Mouse (Mus musculus) thymus, adult 2 months (tissue): Measurements from ENCODE around the gene Tpbgl. TPM values are rescaled to one million over a fixed set of nuclear protein-coding genes. Genes with fewer than 3 reads are reported as not detected.

Experiments used
- DNase-seq: peaks from one replicate; pipeline ENCODE4 v3.0.0; 2021
- H3K27ac ChIP-seq: fragments of 200-500 bp; 2 replicates; pipeline ENCODE4 v1.5.1; 2012; ENCODE audit warnings: low read length, control low read depth; ENCODE audit not compliant: control insufficient read depth, insufficient read depth
- H3K27me3 ChIP-seq: fragments of 200-500 bp; 2 replicates; pipeline ENCODE4 v1.6.1; 2012; ENCODE audit warnings: mild to moderate bottlenecking, low read length, moderate library complexity, mixed read lengths; ENCODE audit not compliant: control insufficient read depth, insufficient read depth
- H3K36me3 ChIP-seq: fragments of 200-500 bp; 2 replicates; pipeline ENCODE4 v1.6.1; 2012; ENCODE audit warnings: mild to moderate bottlenecking, low read length, moderate library complexity; ENCODE audit not compliant: control insufficient read depth, insufficient read depth
- H3K4me1 ChIP-seq: fragments of 200-500 bp; replicated peaks from 2 replicates; pipeline ENCODE4 v1.6.1; 2012; ENCODE audit warnings: low read length; ENCODE audit not compliant: control insufficient read depth, insufficient read depth
- H3K4me3 ChIP-seq: fragments of 200-500 bp; 2 replicates; pipeline ENCODE4 v1.5.1; 2012; ENCODE audit warnings: mild to moderate bottlenecking, low read length, control low read depth, moderate library complexity; ENCODE audit not compliant: control insufficient read depth, insufficient read depth
- CTCF ChIP-seq: fragments of 200-500 bp; IDR thresholded peaks from 2 replicates; pipeline ENCODE4 v1.5.1; 2012; ENCODE audit warnings: mild to moderate bottlenecking, control low read depth, low read length, moderate library complexity, borderline replicate concordance; ENCODE audit not compliant: control insufficient read depth, poor library complexity, insufficient read depth; ENCODE audit errors: extremely low read depth
- POLR2A ChIP-seq: fragments of 200-500 bp; IDR thresholded peaks from 2 replicates; pipeline ENCODE4 v1.6.1; 2012; ENCODE audit warnings: mild to moderate bottlenecking, low read length, control low read depth, moderate library complexity; ENCODE audit not compliant: control insufficient read depth, poor library complexity, insufficient read depth; ENCODE audit errors: extremely low read depth
- WGBS: fragments of 180-500 bp; shearing (Covaris S2); methylation state at CpG from one replicate; pipeline ENCODE4 v1.1.7; 2018; 5-methylcytosine and 5-hydroxymethylcytosine counted together
- polyA plus RNA-seq: library from polyadenylated mRNA; depleted of rRNA; stranded (reverse); fragments of >200 nt; gene quantifications from 2 replicates; pipeline ENCODE4 v1.2.3, GENCODE M21; 2012

The Tpbgl gene
- polyA plus RNA-seq, 1 experiment, result 3.8 TPM

GRCm38 (mm10) chr7:99644701-99645100 is 17.8 kb upstream of the Tpbgl start:
- no peak overlapping the region for H3K27ac ChIP-seq
- H3K4me1 ChIP-seq, result no peaks in the 10 kb centered on the region
- no peak overlapping the region for H3K4me3 ChIP-seq
- no peak for TF ChIP-seq CTCF
- no peak for TF ChIP-seq POLR2A
- DNase-seq, result no peak
- H3K27me3 ChIP-seq, result no peaks in the 10 kb centered on the region
- H3K36me3 ChIP-seq, result no peaks in the 10 kb centered on the region
- WGBS, result 87% methylated on average over 7 of the region's 7 CpGs

DNA sequence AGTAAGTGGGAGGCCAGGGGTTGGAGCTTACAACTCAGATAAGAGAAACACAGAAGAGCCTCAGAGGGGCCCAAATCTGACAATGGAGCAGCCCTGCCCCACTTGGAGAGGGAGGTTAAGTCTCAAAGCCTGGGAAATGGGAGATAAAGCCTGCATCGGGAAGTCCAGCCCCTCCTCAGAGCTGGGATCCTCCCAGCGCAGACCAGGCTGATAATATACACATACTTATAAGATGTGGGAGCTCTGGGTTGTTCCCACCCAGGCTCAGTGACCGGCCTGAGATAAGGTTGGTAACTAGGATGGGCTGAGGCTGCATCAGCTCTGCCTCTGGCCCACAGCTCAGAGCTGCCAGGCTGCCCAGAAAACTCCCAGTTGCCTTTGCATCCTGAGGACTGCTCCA is 15.2 kb upstream of the Tpbgl start:
- Histone ChIP-seq H3K27ac (no peak overlapping the region), H3K36me3 (no peaks in the 10 kb centered on the region), H3K4me1 (no peaks in the 10 kb centered on the region), H3K27me3 (no peaks in the 10 kb centered on the region), H3K4me3 (no peak overlapping the region)
- WGBS, result 81% methylated on average over 3 of the region's 3 CpGs
- no peak for DNase-seq
- no peak for TF ChIP-seq CTCF
- TF ChIP-seq POLR2A, result no peak

DNA sequence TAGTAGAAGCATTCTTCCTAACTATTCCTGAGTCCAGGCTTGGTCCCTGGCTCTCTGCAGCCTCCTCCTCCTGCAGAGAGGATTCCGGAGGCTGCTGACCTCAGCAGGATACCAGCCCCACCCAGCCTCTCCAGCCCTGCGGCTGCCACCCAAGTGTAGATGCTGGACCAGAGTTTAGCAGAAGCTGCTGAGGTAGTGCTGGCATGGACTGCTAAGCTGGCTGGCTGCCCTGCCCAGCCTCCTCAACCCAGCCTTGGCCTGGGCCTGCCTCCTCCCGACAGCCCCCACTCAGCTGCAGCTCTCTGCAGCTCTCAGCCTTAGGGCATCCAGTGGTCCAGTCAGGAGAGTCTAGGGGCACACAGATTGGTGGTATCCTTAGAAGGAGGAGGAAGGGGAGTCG is 14.3 kb upstream of the Tpbgl start:
- DNase-seq, result no peak
- 66% methylated on average over 4 of the region's 4 CpGs for WGBS
- Histone ChIP-seq H3K4me3 (no peak overlapping the region), H3K27ac (no peak overlapping the region), H3K27me3 (no peaks in the 10 kb centered on the region), H3K36me3 (no peaks in the 10 kb centered on the region), H3K4me1 (no peaks in the 10 kb centered on the region)
- TF ChIP-seq CTCF, result no peak
- no peak for TF ChIP-seq POLR2A

DNA sequence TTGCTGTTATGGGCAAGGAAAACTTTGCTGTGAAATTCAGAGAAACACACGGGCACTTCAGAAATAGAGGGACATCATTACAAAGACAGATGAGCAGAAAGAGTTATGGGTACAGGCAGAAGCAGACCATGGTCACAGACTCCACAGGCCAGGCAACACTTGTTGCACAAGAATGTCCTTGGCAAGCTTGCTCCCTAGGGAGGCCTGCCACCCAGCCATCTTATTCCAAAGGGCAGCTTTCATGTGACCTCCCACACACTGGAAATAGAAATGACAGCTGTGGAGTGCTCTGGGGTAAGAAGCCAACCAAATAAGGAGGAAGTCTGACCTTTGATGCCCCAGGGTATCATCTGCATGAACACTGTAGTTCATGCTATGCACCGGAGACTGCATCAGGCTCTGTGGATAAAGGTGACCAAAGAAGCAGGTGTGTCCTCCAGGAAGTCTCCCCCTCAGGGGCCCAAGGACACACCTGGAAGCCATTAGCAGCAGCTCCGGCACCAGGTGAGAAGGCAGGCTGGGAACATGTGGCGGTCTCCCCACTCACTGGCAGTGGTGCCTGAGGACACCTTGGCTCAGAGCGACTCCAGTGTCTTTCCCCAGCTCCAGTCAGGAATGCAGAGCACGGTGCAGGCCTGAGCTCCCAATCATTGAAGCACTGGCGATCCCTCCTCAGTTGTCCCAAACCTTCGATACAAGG is 7.2 kb upstream of the Tpbgl start:
- no peak overlapping the region for H3K27ac ChIP-seq
- H3K36me3 ChIP-seq, result no peaks in the 10 kb centered on the region
- no peaks in the 10 kb centered on the region for H3K27me3 ChIP-seq
- H3K4me3 ChIP-seq, result no peak overlapping the region
- TF ChIP-seq POLR2A (no peak), CTCF (no peak)
- WGBS, result 83% methylated on average over 8 of the region's 8 CpGs
- no peaks in the 10 kb centered on the region for H3K4me1 ChIP-seq
- DNase-seq, result no peak

- peaks cover 1% of the 10 kb centered on the region; the same call in 1 of the 2 replicates for H3K27me3 ChIP-seq
- 17% methylated on average over 6 of the region's 6 CpGs for WGBS
- DNase-seq, result no peak
- no peak for TF ChIP-seq POLR2A
- TF ChIP-seq CTCF, result no peak
- H3K4me3 ChIP-seq, result no peak overlapping the region
- no peak overlapping the region for H3K27ac ChIP-seq
- H3K36me3 ChIP-seq, result no peaks in the 10 kb centered on the region
- H3K4me1 ChIP-seq, result no peaks in the 10 kb centered on the region
These were observed 5.4 kb upstream of the Tpbgl start for GRCm38 (mm10) chr7:99632286-99632685.

- no peak for TF ChIP-seq CTCF
- TF ChIP-seq POLR2A, result no peak
- H3K36me3 ChIP-seq, result no peaks in the 10 kb centered on the region
- H3K27ac ChIP-seq, result no peak overlapping the region
- H3K4me1 ChIP-seq, result peaks cover 16% of the 10 kb centered on the region
- no peak for DNase-seq
- peaks cover 14% of the 10 kb centered on the region; the same call in 1 of the 2 replicates for H3K27me3 ChIP-seq
- WGBS, result 21% methylated on average over 7 of the region's 7 CpGs
- no peak overlapping the region for H3K4me3 ChIP-seq
These were observed 463 bp upstream of the Tpbgl start for GRCm38 (mm10) chr7:99627366-99627765.

- Histone ChIP-seq H3K27me3 (peaks cover 14% of the 10 kb centered on the region; the same call in 1 of the 2 replicates), H3K4me1 (peaks cover 20% of the 10 kb centered on the region), H3K36me3 (no peaks in the 10 kb centered on the region), H3K4me3 (peak overlapping the region; percentile 35), H3K27ac (no peak overlapping the region)
- TF ChIP-seq POLR2A (no peak), CTCF (peak; percentile 98)
- 1% methylated on average over 79 of the region's 81 CpGs for WGBS
- DNase-seq, result peak; percentile 82
These were observed 1.1 kb downstream of the Tpbgl start for GRCm38 (mm10) chr7:99625722-99626375.
